Mouse (Mus musculus) embryonic fibroblast, embryonic 13.5 days (primary cell): Measurements from ENCODE around the gene Mesp1.

Experiments used
- CTCF ChIP-seq: IDR thresholded peaks from 2 replicates; pipeline ENCODE4 v1.5.1; 2011; ENCODE audit warnings: mild to moderate bottlenecking, control low read depth, low read length, moderate library complexity, borderline replicate concordance; ENCODE audit not compliant: insufficient read depth
- POLR2A ChIP-seq: IDR thresholded peaks from 2 replicates; pipeline ENCODE4 v1.6.1; 2011; ENCODE audit warnings: low read depth, mild to moderate bottlenecking, control low read depth, low read length, moderate library complexity

DNA sequence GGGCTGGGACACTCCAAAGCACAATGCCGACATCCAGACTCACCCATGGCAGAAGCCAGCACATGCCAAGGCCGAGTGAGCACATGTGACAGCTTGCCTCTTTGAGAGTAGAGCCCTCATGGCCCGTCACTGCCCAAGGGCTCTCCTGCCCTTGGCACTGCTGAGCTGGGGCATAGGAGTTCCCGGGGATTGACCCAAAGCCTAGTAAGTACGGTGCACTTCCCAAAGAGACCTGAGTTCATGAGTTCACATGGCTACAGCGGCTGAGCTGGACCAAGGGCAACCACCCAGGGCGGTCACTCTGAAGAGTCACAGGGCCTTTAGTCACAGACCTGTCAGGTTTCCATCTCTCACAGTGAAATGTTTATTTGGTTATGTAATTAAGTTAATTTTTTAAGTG is 15.0 kb upstream of the Mesp1 start:
- TF ChIP-seq POLR2A (no peak), CTCF (no peak)
